Mouse (Mus musculus): ENCODE measurements around the gene Sgta. TPM values are rescaled to one million over a fixed set of nuclear protein-coding genes. Genes with fewer than 3 reads are reported as not detected.

Gene Sgta
- total RNA-seq (2021) = 10 to 100 TPM; 91.5 to 93.3 TPM
- long read RNA-seq, experiment 1, transcript Sgta-202 (12 exons, 1,964 nt) = major isoform, 249 of 333 reads
- long read RNA-seq, experiment 1, transcript Sgta-201 (12 exons, 1,969 nt) = minor isoform, 50 of 333 reads
- long read RNA-seq, experiment 1, partial matches to known transcripts = 4 of 333 reads
- long read RNA-seq, experiment 1, other reads (novel, unspliced or antisense) = 30 of 333 reads
- long read RNA-seq, experiment 2, transcript Sgta-202 (12 exons, 1,964 nt) = major isoform, 189 of 265 reads
- long read RNA-seq, experiment 2, transcript Sgta-201 (12 exons, 1,969 nt) = minor isoform, 47 of 265 reads
- long read RNA-seq, experiment 2, partial matches to known transcripts = 7 of 265 reads
- long read RNA-seq, experiment 2, other reads (novel, unspliced or antisense) = 22 of 265 reads

GRCm38 (mm10) chr10:81059603-81060543, at the start of gene Sgta:
TSS of gene Sgta (minus strand) at chr10:81060181.
- intact Hi-C loops (cut with DNase I) = no loop called here
- DNase-seq = peak; percentile 95 to 99

- intact Hi-C loops (cut with DNase I) = loop anchor here (5.0 kb wide), 1 partner anchor 66 kb away; no protein-coding TSS in a partner anchor
- peak; percentile 85 to 91 for DNase-seq
Observed at GRCm38 (mm10) chr10:81106113-81106721, 46.2 kb upstream of the Sgta start.

GRCm38 (mm10) chr10:81105565-81106112, 45.7 kb upstream of the Sgta start, which contains the start of gene Map2k2:
TSS of gene Map2k2 (plus strand) at chr10:81105915.
- DNase-seq = peak; percentile 99
- intact Hi-C loops (cut with DNase I) = loop anchor here (5.0 kb wide), 1 partner anchor 67 kb away; no protein-coding TSS in a partner anchor

- intact Hi-C loops (cut with DNase I) = no loop called here
- DNase-seq = no peak
Observed at GRCm38 (mm10) chr10:81094931-81095678, 35.1 kb upstream of the Sgta start.

GRCm38 (mm10) chr10:81092465-81093250, 32.7 kb upstream of the Sgta start:
- intact Hi-C loops (cut with DNase I) = no loop called here
- peak; percentile 61 to 69 for DNase-seq

GRCm38 (mm10) chr10:81090621-81091020, 30.6 kb upstream of the Sgta start:
- intact Hi-C loops (cut with DNase I) = no loop called here
- no peak for DNase-seq

GRCm38 (mm10) chr10:81089216-81089615, 29.2 kb upstream of the Sgta start:
- peak in 1 of 2 experiments; percentile 18 for DNase-seq
- intact Hi-C loops (cut with DNase I) = no loop called here

- DNase-seq = peak in 1 of 2 experiments; percentile 14
- intact Hi-C loops (cut with DNase I) = loop anchor here (2.0 kb wide), 1 partner anchor 88 kb away; no protein-coding TSS in a partner anchor
Observed at GRCm38 (mm10) chr10:81087021-81087420, 27.0 kb upstream of the Sgta start.

- intact Hi-C loops (cut with DNase I) = loop anchor here (1.0 kb wide), 2 partner anchors 66 to 82 kb away; no protein-coding TSS in a partner anchor
- peak; percentile 69 to 82 for DNase-seq
Observed at GRCm38 (mm10) chr10:81082168-81082960, 22.4 kb upstream of the Sgta start.

- DNase-seq = no peak
- intact Hi-C loops (cut with DNase I) = no loop called here
Observed at GRCm38 (mm10) chr10:81080008-81080655, 20.2 kb upstream of the Sgta start.

GRCm38 (mm10) chr10:81077916-81078315, 17.9 kb upstream of the Sgta start:
- intact Hi-C loops (cut with DNase I) = no loop called here
- DNase-seq = no peak

GRCm38 (mm10) chr10:81076356-81076755, 16.4 kb upstream of the Sgta start:
- intact Hi-C loops (cut with DNase I) = no loop called here
- no peak for DNase-seq

- no peak for DNase-seq
- intact Hi-C loops (cut with DNase I) = no loop called here
Observed at GRCm38 (mm10) chr10:81075734-81076133, 15.8 kb upstream of the Sgta start.

- intact Hi-C loops (cut with DNase I) = no loop called here
- DNase-seq = no peak
Observed at GRCm38 (mm10) chr10:81073464-81073863, 13.5 kb upstream of the Sgta start.

- no peak for DNase-seq
- intact Hi-C loops (cut with DNase I) = no loop called here
Observed at GRCm38 (mm10) chr10:81072290-81072689, 12.3 kb upstream of the Sgta start.

GRCm38 (mm10) chr10:81069836-81070235, 9.9 kb upstream of the Sgta start, which contains the start of gene Thop1:
TSS of gene Thop1 (plus strand) at chr10:81070035.
- intact Hi-C loops (cut with DNase I) = loop anchor here (1.0 kb wide), 1 partner anchor 9 kb away; no protein-coding TSS in a partner anchor
- peak; percentile 96 to 97 for DNase-seq

GRCm38 (mm10) chr10:81068706-81069105, 8.7 kb upstream of the Sgta start:
- intact Hi-C loops (cut with DNase I) = loop anchor here (1.0 kb wide), 1 partner anchor 7 kb away; no protein-coding TSS in a partner anchor

More at GRCm38 (mm10) chr10:81068706-81069105, 8.7 kb upstream of the Sgta start:
- DNase-seq = no peak
